Mouse (Mus musculus): ENCODE data around the gene Gspt2. TPM values are rescaled to one million over a fixed set of nuclear protein-coding genes. Genes with fewer than 3 reads are reported as not detected.
"Not testable (repeated sequence)": the region's sequence is repeated elsewhere in the genome, so short reads cannot be mapped to it uniquely, and the experiment has no call there.

Gene Gspt2
- 10 to 100 TPM; 34.4 to 36.4 TPM for total RNA-seq (2021)
- long read RNA-seq, experiment 1, transcript Gspt2-201 (1 exons, 2,491 nt): major isoform, 22 of 23 reads
- long read RNA-seq, experiment 1, partial matches to known transcripts: 0 of 23 reads
- long read RNA-seq, experiment 1, other reads (novel, unspliced or antisense): 1 of 23 reads
- long read RNA-seq, experiment 2, transcript Gspt2-201 (1 exons, 2,491 nt): major isoform, 7 of 10 reads
- long read RNA-seq, experiment 2, partial matches to known transcripts: 1 of 10 reads
- long read RNA-seq, experiment 2, other reads (novel, unspliced or antisense): 2 of 10 reads

DNA sequence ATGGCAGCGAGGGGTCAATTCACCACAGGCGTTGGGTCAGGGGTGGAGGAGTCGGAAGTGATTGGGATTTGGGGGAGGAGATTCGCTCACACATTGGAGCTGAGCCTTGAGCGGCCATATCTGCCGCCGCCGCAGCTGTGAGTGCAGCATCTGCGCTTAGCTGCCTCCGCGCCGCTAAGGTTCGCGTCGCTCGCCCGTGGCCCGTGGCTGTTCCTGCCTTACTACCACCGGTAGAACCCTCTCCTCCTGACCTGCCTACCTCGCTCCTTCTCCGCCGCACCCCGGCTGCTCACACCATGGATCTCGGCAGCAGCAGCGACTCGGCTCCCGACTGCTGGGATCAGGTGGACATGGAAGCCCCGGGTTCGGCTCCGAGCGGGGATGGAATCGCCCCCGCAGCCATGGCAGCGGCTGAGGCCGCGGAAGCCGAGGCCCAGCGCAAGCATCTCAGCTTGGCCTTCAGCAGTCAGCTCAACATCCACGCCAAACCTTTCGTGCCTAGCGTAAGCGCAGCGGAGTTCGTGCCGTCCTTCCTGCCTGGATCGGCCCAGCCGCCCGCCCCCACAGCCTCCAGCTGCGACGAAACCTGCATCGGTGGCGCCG lies at the start of gene Gspt2:
Gene Gspt2, plus strand, starts transcription at position 109 of the 603 bp plus-strand sequence.
- intact Hi-C loops (cut with DNase I): loop anchor here (5.0 kb wide), 1 partner anchor 94 kb away; the partner anchor contains the start of gene Maged1
- peak; percentile 32 to 57 for DNase-seq (ENCODE audit: low spot score in 2 of 2)

DNA sequence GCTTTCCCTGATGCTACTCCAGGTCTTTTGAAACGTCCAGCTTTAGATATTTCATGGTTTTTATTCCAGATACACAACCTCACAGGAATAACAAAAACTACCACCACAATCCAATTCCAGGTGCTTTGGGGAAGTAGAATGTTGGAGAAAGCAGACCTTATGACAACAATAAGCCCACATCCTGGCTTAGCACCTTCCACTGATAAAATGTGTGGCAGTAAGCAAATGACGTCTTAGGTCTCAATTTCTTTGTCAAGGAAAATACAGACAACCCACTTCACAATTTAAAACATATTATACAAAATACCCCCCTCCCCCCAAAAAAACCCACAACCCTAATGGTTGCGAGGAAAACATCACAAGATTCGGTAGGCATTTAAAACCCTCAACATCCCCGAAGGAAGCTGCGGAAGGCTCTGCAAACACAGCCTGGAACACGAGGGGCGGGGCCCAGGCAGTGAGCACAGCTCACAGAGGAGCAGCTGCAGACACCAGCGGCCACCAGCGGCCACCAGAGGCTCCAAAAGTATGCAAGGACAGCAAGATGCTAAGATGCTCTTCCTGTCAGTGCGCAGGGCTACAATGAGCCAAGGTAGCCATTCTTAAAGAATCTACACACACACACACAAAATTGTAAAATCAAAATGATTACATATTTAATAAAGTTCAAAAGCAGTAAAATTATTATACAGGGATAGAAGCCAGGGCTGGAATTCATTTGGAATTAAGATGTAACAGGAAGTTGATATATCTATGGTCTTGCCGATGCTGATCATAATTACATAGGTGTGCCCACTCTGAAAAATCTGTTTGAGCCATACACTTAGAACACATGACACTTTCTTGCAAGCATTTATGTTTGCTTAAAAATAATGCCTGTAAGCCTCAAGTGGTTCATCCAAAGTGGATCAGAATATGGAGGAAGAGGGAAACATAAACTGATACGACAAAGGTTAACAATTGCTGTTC lies 10.8 kb upstream of the Gspt2 start:
- intact Hi-C loops (cut with DNase I): loop anchor here (10.0 kb wide), 1 partner anchor 190 kb away; no protein-coding TSS in a partner anchor
- DNase-seq (ENCODE audit: low spot score in 2 of 2): peak; percentile 40 to 58

DNA sequence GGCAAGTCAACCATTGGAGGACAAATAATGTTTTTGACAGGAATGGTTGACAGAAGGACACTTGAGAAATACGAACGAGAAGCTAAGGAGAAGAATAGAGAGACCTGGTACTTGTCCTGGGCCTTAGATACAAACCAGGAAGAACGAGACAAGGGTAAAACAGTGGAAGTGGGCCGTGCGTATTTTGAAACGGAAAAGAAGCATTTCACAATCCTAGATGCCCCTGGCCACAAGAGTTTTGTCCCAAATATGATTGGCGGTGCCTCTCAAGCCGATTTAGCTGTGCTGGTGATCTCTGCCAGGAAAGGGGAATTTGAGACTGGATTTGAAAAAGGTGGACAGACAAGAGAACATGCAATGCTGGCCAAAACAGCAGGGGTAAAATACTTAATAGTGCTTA lies 1.0 kb downstream of the Gspt2 start:
- intact Hi-C loops (cut with DNase I): loop anchor here (5.0 kb wide), 1 partner anchor 95 kb away; the partner anchor contains the start of gene Maged1
- no peak for DNase-seq (ENCODE audit: low spot score in 2 of 2)

DNA sequence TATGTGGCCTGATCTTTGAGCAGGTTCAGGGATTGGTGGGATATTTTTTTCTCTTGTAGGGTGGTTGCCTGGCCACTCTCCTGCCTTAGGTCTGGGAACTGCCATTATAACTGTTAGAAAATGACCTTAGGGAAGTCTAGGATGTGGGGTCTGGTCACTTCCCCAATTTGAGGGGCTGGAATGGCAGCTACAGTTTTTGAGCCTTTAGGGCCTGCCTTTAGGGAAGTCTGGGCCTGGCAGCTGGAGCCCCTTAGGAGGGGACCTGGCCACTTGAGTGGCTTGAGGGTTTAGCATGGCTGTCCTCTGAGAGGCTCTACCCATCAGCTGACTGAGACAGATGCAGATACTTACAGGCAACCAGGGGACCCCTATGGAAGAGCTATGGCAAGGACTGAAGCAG lies 12.7 kb downstream of the Gspt2 start:
- intact Hi-C loops (cut with DNase I): no loop called here
- DNase-seq (ENCODE audit: low spot score in 2 of 2): no peak

DNA sequence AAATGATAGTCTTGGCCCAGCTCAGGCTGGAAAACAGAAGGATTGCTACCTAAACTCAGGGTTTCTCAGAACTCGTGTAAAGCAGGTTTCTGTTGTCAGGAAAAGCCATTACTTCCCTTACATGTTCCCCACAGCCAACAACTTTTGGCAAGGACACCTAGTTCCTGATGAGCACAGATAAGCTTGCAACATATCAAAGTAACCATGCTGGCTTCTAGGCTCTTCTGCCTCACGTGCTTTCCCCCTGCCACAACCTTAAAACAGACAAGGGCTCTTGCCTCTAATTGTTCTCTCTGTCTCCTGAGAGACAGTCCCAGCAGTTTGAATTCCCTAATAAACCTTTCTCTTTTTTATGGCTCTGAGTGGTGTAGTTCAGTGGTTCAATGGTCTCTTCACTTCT lies 21.9 kb downstream of the Gspt2 start:
- no peak for DNase-seq (ENCODE audit: low spot score in 2 of 2)
- intact Hi-C loops (cut with DNase I): no loop called here

DNA sequence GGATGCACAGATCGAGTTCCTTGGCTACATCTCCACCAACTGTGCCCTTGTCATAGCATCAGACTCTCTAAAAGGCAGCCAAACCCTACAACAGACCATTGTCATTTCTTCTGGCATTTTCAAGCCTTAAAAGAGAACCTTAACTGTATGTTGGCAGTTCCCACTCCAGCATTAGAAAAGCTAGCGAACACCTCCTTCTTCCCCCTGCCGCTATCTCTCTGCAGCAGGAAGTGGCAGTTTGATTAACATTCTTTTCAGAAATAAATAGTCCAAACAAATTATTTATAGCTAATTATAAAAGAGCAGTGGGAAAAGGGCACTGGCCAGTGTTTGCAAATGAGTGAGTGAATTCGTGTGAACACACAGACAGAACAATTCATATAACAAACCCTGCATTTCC lies 34.9 kb downstream of the Gspt2 start:
- no peak for DNase-seq (ENCODE audit: low spot score in 2 of 2)
- intact Hi-C loops (cut with DNase I): no loop called here

DNA sequence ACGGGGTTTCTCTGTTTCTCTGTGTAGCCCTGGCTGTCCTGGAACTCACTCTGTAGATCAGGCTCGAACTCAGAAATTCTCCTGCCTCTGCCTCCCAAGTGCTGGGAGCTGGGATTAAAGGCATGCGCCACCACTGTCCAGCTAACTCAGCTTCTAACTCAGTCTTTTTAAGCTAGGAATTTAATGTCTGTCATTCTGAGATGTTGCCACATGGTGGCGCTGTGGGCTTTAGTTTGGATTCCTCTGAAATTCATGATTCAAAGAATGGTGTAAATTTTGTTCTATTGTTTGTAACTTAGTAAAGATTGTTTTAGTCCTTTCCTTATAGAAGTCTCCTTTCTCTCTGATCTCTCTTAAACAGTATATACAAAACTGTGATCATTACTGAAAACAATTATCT lies 39.1 kb downstream of the Gspt2 start:
- intact Hi-C loops (cut with DNase I): no loop called here
- peak in 1 of 2 experiments; percentile 72 for DNase-seq (ENCODE audit: low spot score in 2 of 2)

DNA sequence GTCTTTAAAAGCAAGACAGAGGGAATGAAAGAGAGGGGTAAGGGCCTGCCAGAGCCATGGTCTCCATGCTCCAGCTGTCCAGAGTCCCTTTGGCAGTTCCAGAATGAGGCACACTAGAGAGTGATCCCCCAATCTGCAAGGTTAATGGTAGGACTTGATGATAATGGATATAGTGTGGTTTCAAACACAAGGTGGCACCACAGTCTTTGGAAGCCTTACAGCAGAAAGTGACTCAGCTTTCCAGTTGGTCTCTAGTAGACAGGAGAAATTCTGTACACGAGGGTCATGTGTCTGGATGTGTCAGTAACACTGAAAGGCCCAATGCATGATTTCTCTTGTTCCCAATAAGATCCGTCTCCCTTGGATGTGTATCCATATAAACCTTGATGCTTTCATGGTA lies 45.7 kb downstream of the Gspt2 start:
- intact Hi-C loops (cut with DNase I); DNase-seq (ENCODE audit: low spot score in 2 of 2): not testable (repeated sequence)

DNA sequence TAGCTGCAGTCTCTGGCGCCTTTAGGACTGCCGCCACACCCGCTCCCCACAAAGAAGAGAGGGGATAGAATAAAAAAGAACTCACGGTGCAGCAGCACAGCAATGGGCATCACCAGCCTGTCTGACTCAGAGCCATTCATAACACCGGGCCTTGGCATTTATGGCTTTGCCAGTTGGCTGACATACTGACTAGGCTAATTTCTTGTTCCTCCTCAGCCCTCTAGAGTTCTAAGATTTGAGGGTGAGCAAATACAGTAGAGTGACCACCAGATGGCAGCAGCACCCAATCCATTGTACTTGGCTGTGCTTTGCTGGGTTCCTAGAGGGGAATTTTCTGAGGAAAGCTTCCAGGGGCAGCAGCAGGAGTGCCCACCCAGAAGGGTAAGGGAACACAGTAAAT lies 53.7 kb downstream of the Gspt2 start:
- peak in 1 of 2 experiments; percentile 32 for DNase-seq (ENCODE audit: low spot score in 2 of 2)
- intact Hi-C loops (cut with DNase I): not testable (repeated sequence)

Other genes starting within 250 kb of the Gspt2 start
- gene Maged1, start 93.9 kb upstream of the Gspt2 start, total RNA-seq (2021): 100 to 1,000 TPM; 455 to 494 TPM
- 10 to 100 TPM; 13.9 to 14.2 TPM for gene Zxdb, start 88.5 kb downstream of the Gspt2 start, total RNA-seq (2021)

Measured in left cerebral cortex, postnatal 14 days (tissue).